ENCODE assay signal across 11 mouse cellular contexts in the genomic region with DNA sequence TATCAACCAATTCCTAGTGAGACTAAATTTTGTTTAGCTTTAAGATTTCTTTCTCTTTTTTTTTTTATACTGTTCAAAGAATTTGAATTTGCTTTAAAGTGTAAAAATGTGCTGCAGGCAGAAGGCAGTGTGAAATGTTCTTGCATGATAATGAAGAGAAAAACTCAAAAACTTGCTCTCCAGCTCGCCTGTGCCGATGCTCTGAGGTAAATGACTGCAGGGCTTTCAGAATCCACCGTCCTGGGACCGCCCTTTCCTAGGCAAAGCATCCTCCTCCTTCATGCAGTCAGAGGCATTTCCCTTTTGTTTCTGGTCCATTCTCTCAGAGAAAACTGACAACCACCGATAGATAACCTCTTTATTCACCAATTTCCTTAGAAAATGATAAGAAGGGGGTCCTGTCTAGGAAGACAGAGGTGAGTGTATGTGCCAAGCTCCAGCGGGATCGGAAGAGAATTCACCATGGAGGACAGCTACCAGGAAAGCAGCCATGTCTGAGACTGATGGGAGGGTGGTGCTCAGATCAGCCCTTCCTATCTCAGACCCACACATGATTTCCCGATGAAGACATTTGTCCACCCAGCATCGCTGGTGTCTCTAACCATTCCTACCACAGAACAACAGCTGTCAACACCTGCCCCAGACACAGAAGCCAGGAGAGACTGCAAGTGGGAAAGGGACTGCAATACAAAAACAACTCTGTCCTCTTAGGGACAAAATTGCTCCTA.
DNase-seq lines count a peak whose midpoint lies in the region; ATAC-seq and TF ChIP-seq lines count a peak whose summit lies in the region.
"Had no signal": no experiment of that assay in that cellular context is flagged by ENCODE, and none has a peak within 500 bp of the region (broad histone marks: within the 10 kb centered on the region; RNA-seq: fewer than 3 reads in every experiment).

No protein-coding gene starts in this region.

- H3K27ac ChIP-seq in kidney, adult 2 months (ENCODE audit: insufficient read depth, low read depth, low read length), result peak overlapping the region; percentile 74
- H3K27ac ChIP-seq in kidney, embryonic 16.5 days (ENCODE audit: low read length), result no peak overlapping the region; the same call in 1 of the 2 replicates
- 0 out of 2 replicates have a peak overlapping the region, but pooled peaks have one; percentile 18 for H3K27ac ChIP-seq in heart, embryonic 15.5 days
- H3K27ac ChIP-seq in midbrain, embryonic 10.5 days (replicated peaks), result 0 out of 2 replicates have a peak overlapping the region, but pooled peaks have one; percentile 6
- H3K27ac ChIP-seq: forebrain, embryonic 13.5 days; lung, embryonic 15.5 days had no signal

- no peaks in the 10 kb centered on the region for H3K9me3 ChIP-seq in kidney, embryonic 16.5 days (ENCODE audit: low read length)
- no peaks in the 10 kb centered on the region for H3K9me3 ChIP-seq in heart, embryonic 15.5 days (replicated peaks)
- no peaks in the 10 kb centered on the region for H3K9me3 ChIP-seq in midbrain, embryonic 10.5 days (replicated peaks)
- H3K9me3 ChIP-seq: forebrain, embryonic 13.5 days; lung, embryonic 15.5 days had no signal

- peaks cover 17% of the 10 kb centered on the region for H3K4me1 ChIP-seq in kidney, adult 2 months (ENCODE audit: control insufficient read depth, insufficient read depth, low read length)
- peaks cover 11% of the 10 kb centered on the region for H3K4me1 ChIP-seq in kidney, embryonic 16.5 days (ENCODE audit: insufficient read depth, low read length)
- H3K4me1 ChIP-seq in heart, embryonic 15.5 days (replicated peaks), result peaks cover 19% of the 10 kb centered on the region
- peaks cover 35% of the 10 kb centered on the region for H3K4me1 ChIP-seq in midbrain, embryonic 10.5 days

- ATAC-seq in kidney, embryonic 16.5 days (ENCODE audit: low FRiP score, low TSS enrichment), result no peak; the same call in 1 of the 2 replicates
- no peak for ATAC-seq in heart, embryonic 15.5 days (replicated peaks; ENCODE audit: insufficient number of reproducible peaks, insufficient read depth, low FRiP score, low read depth)
- ATAC-seq in megakaryocyte, adult 5-6 weeks (ENCODE audit: poor library complexity, severe bottlenecking), result no peak
- ATAC-seq: forebrain, embryonic 13.5 days had no signal

- WGBS in kidney, adult 2 months, result 67% methylated on average over 9 of the region's 9 CpGs
- 71% methylated on average over 9 of the region's 9 CpGs for WGBS in kidney, embryonic 16.5 days
- WGBS in heart, embryonic 15.5 days, result 43% methylated on average over 9 of the region's 9 CpGs
- WGBS in midbrain, embryonic 10.5 days, result 73% methylated on average over 9 of the region's 9 CpGs

- no peak overlapping the region for H3K4me3 ChIP-seq in kidney, adult 2 months (ENCODE audit: insufficient read depth, low read depth, low read length)
- H3K4me3 ChIP-seq in kidney, embryonic 16.5 days (ENCODE audit: low read length), result no peak overlapping the region
- no peak overlapping the region for H3K4me3 ChIP-seq in heart, embryonic 15.5 days
- no peak overlapping the region for H3K4me3 ChIP-seq in midbrain, embryonic 10.5 days
- H3K4me3 ChIP-seq: forebrain, embryonic 13.5 days; lung, embryonic 15.5 days had no signal

- no peak for TF ChIP-seq POLR2A in kidney, adult 2 months (IDR thresholded peaks at IDR 0.05; ENCODE audit: low read depth, low read length)

- H3K9ac ChIP-seq in kidney, embryonic 16.5 days (replicated peaks; ENCODE audit: low read length), result no peak overlapping the region
- no peak overlapping the region for H3K9ac ChIP-seq in heart, embryonic 15.5 days
- H3K9ac ChIP-seq: forebrain, embryonic 13.5 days had no signal

- no peaks in the 10 kb centered on the region for H3K36me3 ChIP-seq in kidney, adult 2 months (ENCODE audit: control insufficient read depth, insufficient read depth, low read length)
- no peaks in the 10 kb centered on the region for H3K36me3 ChIP-seq in kidney, embryonic 16.5 days (ENCODE audit: insufficient read depth, low read length)
- H3K36me3 ChIP-seq in heart, embryonic 15.5 days, result no peaks in the 10 kb centered on the region
- H3K36me3 ChIP-seq in midbrain, embryonic 10.5 days, result no peaks in the 10 kb centered on the region
- H3K36me3 ChIP-seq: lung, embryonic 15.5 days had no signal

- no peak overlapping the region for H3K4me2 ChIP-seq in kidney, embryonic 16.5 days (replicated peaks; ENCODE audit: low read depth, low read length)
- no peak overlapping the region for H3K4me2 ChIP-seq in heart, embryonic 15.5 days
- H3K4me2 ChIP-seq: forebrain, embryonic 13.5 days; lung, embryonic 15.5 days had no signal

- no peak for TF ChIP-seq CTCF in kidney, adult 2 months (conservative IDR thresholded peaks at IDR 0.05; ENCODE audit: insufficient read depth, insufficient read length, low read depth, low read length)

- peak; percentile 72 for DNase-seq in kidney, adult 2 months
- DNase-seq in heart, adult 18-20 months, result peak; percentile 45 to 54
- DNase-seq in midbrain, embryonic 10.5 days (ENCODE audit: low spot score), result no peak
- DNase-seq in ovary, postnatal 36 days (ENCODE audit: low spot score), result no peak
- DNase-seq in spleen, adult 18-20 months, result no peak
- DNase-seq: thymus, postnatal 14 days had no signal

- no peaks in the 10 kb centered on the region for H3K27me3 ChIP-seq in kidney, adult 2 months (replicated peaks; ENCODE audit: control insufficient read depth, insufficient read depth, low read length)
- H3K27me3 ChIP-seq in kidney, embryonic 16.5 days (ENCODE audit: insufficient read depth, low read length), result no peaks in the 10 kb centered on the region
- H3K27me3 ChIP-seq in heart, embryonic 15.5 days, result no peaks in the 10 kb centered on the region
- H3K27me3 ChIP-seq in midbrain, embryonic 10.5 days (ENCODE audit: low read depth, poor library complexity, severe bottlenecking), result no peaks in the 10 kb centered on the region
- H3K27me3 ChIP-seq: forebrain, embryonic 13.5 days; lung, embryonic 15.5 days had no signal

Comparison
In these comparisons a context has a peak if more than half of its experiments do, and no peak if none do; other contexts are left out.
1. DNase-seq: peak in kidney, adult 2 months (single experiment) and heart, adult 18-20 months (2 of 2); none in midbrain, embryonic 10.5 days (single experiment), ovary, postnatal 36 days (single experiment) and spleen, adult 18-20 months (0 of 2).